16 mouse cellular contexts compared by ENCODE assay signal in genomic region chr6:127444466-127444865, GRCm38 (mm10). TPM values are rescaled to one million over a fixed set of nuclear protein-coding genes. Genes with fewer than 3 reads are reported as not detected.
DNase-seq lines count a peak whose midpoint lies in the region; ATAC-seq and TF ChIP-seq lines count a peak whose summit lies in the region.
"Had no signal": no experiment of that assay in that cellular context is flagged by ENCODE, and none has a peak within 500 bp of the region (broad histone marks: within the 10 kb centered on the region; RNA-seq: fewer than 3 reads in every experiment).

No protein-coding gene starts in this region.

- H3K4me2 ChIP-seq in heart, postnatal 0 days (ENCODE audit: low read depth, low read length): no peak overlapping the region
- H3K4me2 ChIP-seq in heart, embryonic 11.5 days: no peak overlapping the region
- peak overlapping the region; percentile 35 for H3K4me2 ChIP-seq in liver, embryonic 15.5 days
- no peak overlapping the region for H3K4me2 ChIP-seq in hindbrain, embryonic 13.5 days
- H3K4me2 ChIP-seq: embryonic facial prominence, embryonic 15.5 days; hindbrain, embryonic 15.5 days had no signal

- H3K4me3 ChIP-seq in heart, postnatal 0 days (ENCODE audit: low read depth, low read length): no peak overlapping the region
- H3K4me3 ChIP-seq in heart, embryonic 11.5 days (ENCODE audit: low read depth, low read length): no peak overlapping the region
- H3K4me3 ChIP-seq in liver, embryonic 15.5 days (replicated peaks): no peak overlapping the region
- no peak overlapping the region for H3K4me3 ChIP-seq in hindbrain, embryonic 13.5 days
- H3K4me3 ChIP-seq: embryonic facial prominence, embryonic 15.5 days; hindbrain, embryonic 15.5 days; megakaryocyte, embryonic 14.5 days had no signal

- H3K27ac ChIP-seq in heart, postnatal 0 days (ENCODE audit: low read depth): no peak overlapping the region
- H3K27ac ChIP-seq in heart, embryonic 11.5 days (ENCODE audit: low read depth, low read length): no peak overlapping the region
- H3K27ac ChIP-seq in liver, embryonic 15.5 days (replicated peaks): peak overlapping the region; percentile 63
- H3K27ac ChIP-seq in hindbrain, embryonic 13.5 days: no peak overlapping the region
- H3K27ac ChIP-seq: embryonic facial prominence, embryonic 15.5 days; hindbrain, embryonic 15.5 days had no signal

- DNase-seq in heart, postnatal 0 days (ENCODE audit: low spot score): peak; percentile 30
- DNase-seq in spleen, adult 12 weeks (ENCODE audit: low spot score): peak; percentile 81
- DNase-seq in spleen, adult 18-20 months: no peak
- DNase-seq in frontal cortex, adult 2 months (ENCODE audit: extremely low spot score in 1 of 2, low spot score in 1 of 2): no peak
- DNase-seq in adipocyte (ENCODE audit: low spot score): no peak
- DNase-seq: B cell, adult 2 months; cerebellum, adult 8-10 months; gastrocnemius, postnatal 14 days; lung, adult 18-20 months; right cerebral cortex, postnatal 25 days had no signal

- 0 out of 2 replicates have a peak, but pooled peaks have one; percentile 33 for ATAC-seq in heart, postnatal 0 days (ENCODE audit: insufficient read depth, low read depth)
- ATAC-seq in heart, embryonic 11.5 days (replicated peaks; ENCODE audit: insufficient number of reproducible peaks, low FRiP score, low TSS enrichment): no peak
- ATAC-seq in liver, embryonic 15.5 days (ENCODE audit: insufficient read depth): peak; percentile 99
- no peak for ATAC-seq in hindbrain, embryonic 13.5 days (ENCODE audit: low FRiP score)

- H3K9me3 ChIP-seq in heart, postnatal 0 days (replicated peaks; ENCODE audit: control insufficient read depth, low read length): no peaks in the 10 kb centered on the region
- no peaks in the 10 kb centered on the region for H3K9me3 ChIP-seq in heart, embryonic 11.5 days (replicated peaks; ENCODE audit: control insufficient read depth, low read length)
- H3K9me3 ChIP-seq in liver, embryonic 15.5 days (replicated peaks): no peaks in the 10 kb centered on the region
- no peaks in the 10 kb centered on the region for H3K9me3 ChIP-seq in hindbrain, embryonic 13.5 days
- H3K9me3 ChIP-seq: embryonic facial prominence, embryonic 15.5 days; hindbrain, embryonic 15.5 days; megakaryocyte, embryonic 14.5 days had no signal

- no peak for TF ChIP-seq EP300 in heart, postnatal 0 days (IDR thresholded peaks at IDR 0.05; ENCODE audit: low read depth)

- no peak overlapping the region for H3K9ac ChIP-seq in heart, postnatal 0 days (replicated peaks; ENCODE audit: low read depth, low read length)
- no peak overlapping the region for H3K9ac ChIP-seq in heart, embryonic 11.5 days (ENCODE audit: low read depth, low read length)
- H3K9ac ChIP-seq in liver, embryonic 15.5 days: no peak overlapping the region
- no peak overlapping the region for H3K9ac ChIP-seq in hindbrain, embryonic 13.5 days
- H3K9ac ChIP-seq: embryonic facial prominence, embryonic 15.5 days; hindbrain, embryonic 15.5 days had no signal

- no peaks in the 10 kb centered on the region for H3K36me3 ChIP-seq in heart, postnatal 0 days (replicated peaks; ENCODE audit: control insufficient read depth, insufficient read depth, low read length)
- no peaks in the 10 kb centered on the region for H3K36me3 ChIP-seq in heart, embryonic 11.5 days (ENCODE audit: control insufficient read depth, insufficient read depth, low read length)
- no peaks in the 10 kb centered on the region for H3K36me3 ChIP-seq in liver, embryonic 15.5 days (replicated peaks)
- no peaks in the 10 kb centered on the region for H3K36me3 ChIP-seq in hindbrain, embryonic 13.5 days
- H3K36me3 ChIP-seq: embryonic facial prominence, embryonic 15.5 days; hindbrain, embryonic 15.5 days had no signal

- H3K4me1 ChIP-seq in heart, postnatal 0 days (ENCODE audit: control insufficient read depth, insufficient read depth): peaks cover 4% of the 10 kb centered on the region; the same call in 1 of the 2 replicates
- H3K4me1 ChIP-seq in heart, embryonic 11.5 days (ENCODE audit: control insufficient read depth, insufficient read depth, low read length): peaks cover 4% of the 10 kb centered on the region; the same call in 1 of the 2 replicates
- peaks cover 35% of the 10 kb centered on the region for H3K4me1 ChIP-seq in liver, embryonic 15.5 days (replicated peaks)
- peaks cover 20% of the 10 kb centered on the region for H3K4me1 ChIP-seq in hindbrain, embryonic 13.5 days (replicated peaks)
- H3K4me1 ChIP-seq: embryonic facial prominence, embryonic 15.5 days had no signal

- peaks cover 12% of the 10 kb centered on the region; the same call in 1 of the 2 replicates for H3K27me3 ChIP-seq in heart, postnatal 0 days (ENCODE audit: control insufficient read depth, insufficient read depth, low read length)
- H3K27me3 ChIP-seq in heart, embryonic 11.5 days (ENCODE audit: control insufficient read depth, insufficient read depth, low read length): peaks cover 5% of the 10 kb centered on the region
- peaks cover 21% of the 10 kb centered on the region for H3K27me3 ChIP-seq in liver, embryonic 15.5 days
- H3K27me3 ChIP-seq in hindbrain, embryonic 13.5 days: peaks cover 17% of the 10 kb centered on the region
- H3K27me3 ChIP-seq: embryonic facial prominence, embryonic 15.5 days had no signal

- no peak for TF ChIP-seq CTCF in heart, postnatal 0 days (IDR thresholded peaks at IDR 0.05; ENCODE audit: low read depth)

- WGBS in heart, postnatal 0 days: 37% methylated on average over 4 of the region's 4 CpGs
- WGBS in heart, embryonic 11.5 days (ENCODE audit: insufficient replicate concordance): 60% methylated on average over 4 of the region's 4 CpGs
- 37% methylated on average over 4 of the region's 4 CpGs for WGBS in liver, embryonic 15.5 days (ENCODE audit: insufficient replicate concordance)
- WGBS in hindbrain, embryonic 13.5 days: 41% methylated on average over 4 of the region's 4 CpGs

RNA-seq across cellular contexts. Expression of gene Parp11, which starts 2.2 kb away (rescaled TPM):
- total RNA-seq in heart, postnatal 0 days (2014; rRNA removed; ENCODE audit: low replicate concordance): 7.6 and 11.9 TPM in 2 replicates
- polyA plus RNA-seq in heart, postnatal 0 days (2015; fragmentation: Nextera tagmentation; extraction: Ambion mirVana): 8.4 and 8.8 TPM in 2 replicates
- 19.9 and 23.6 TPM in 2 replicates for polyA plus RNA-seq in heart, embryonic 11.5 days (2014; fragmentation: Nextera tagmentation; extraction: Ambion mirVana)
- 5.2 and 6.2 TPM in 2 replicates for polyA plus RNA-seq in liver, embryonic 15.5 days (2015; fragmentation: Nextera tagmentation; extraction: Ambion mirVana)
- 30.9 and 32.0 TPM in 2 replicates for polyA plus RNA-seq in frontal cortex, adult 2 months (2012; rRNA removed)
- 80.6 and 82.1 TPM in 2 replicates for polyA plus RNA-seq in hindbrain, embryonic 13.5 days (2015; fragmentation: Nextera tagmentation; extraction: Ambion mirVana)

Comparison
In these comparisons a context has a peak if more than half of its experiments do, and no peak if none do; other contexts are left out.
1. ATAC-seq: peak in heart, postnatal 0 days (single experiment) and liver, embryonic 15.5 days (single experiment); none in heart, embryonic 11.5 days (single experiment) and hindbrain, embryonic 13.5 days (single experiment).
2. DNase-seq: peak in heart, postnatal 0 days (single experiment) and spleen, adult 12 weeks (single experiment); none in spleen, adult 18-20 months (0 of 2), frontal cortex, adult 2 months (0 of 2) and adipocyte (single experiment).